Mouse (Mus musculus) intestine, embryonic 14.5 days (tissue): ENCODE data around the gene Sertad1. TPM values are rescaled to one million over a fixed set of nuclear protein-coding genes. Genes with fewer than 3 reads are reported as not detected.

Experiments used
- ATAC-seq: fragments of 200-750 bp; cut with Nextera tagmentation; replicated peaks from 2 replicates; pipeline ENCODE4 v1.8.0; 2017; ENCODE audit warnings: low read depth, moderate number of reproducible peaks, moderate TSS enrichment, moderate library complexity; ENCODE audit not compliant: low FRiP score, low TSS enrichment
- DNase-seq: peaks from one replicate; pipeline ENCODE4 v3.0.0-alpha.2; 2018; ENCODE audit warnings: low spot score
- H3K27ac ChIP-seq: fragments of 300-500 bp; sonication (generic); 2 replicates; pipeline ENCODE4 v1.5.1; 2014; ENCODE audit warnings: low read depth, mild to moderate bottlenecking, control low read depth
- H3K27me3 ChIP-seq: fragments of 300-500 bp; sonication (generic); replicated peaks from 2 replicates; pipeline ENCODE4 v1.6.1; 2014; ENCODE audit warnings: low read length, control low read depth; ENCODE audit not compliant: control insufficient read depth, insufficient read depth
- H3K36me3 ChIP-seq: fragments of 300-500 bp; sonication (generic); 2 replicates; pipeline ENCODE4 v1.6.1; 2014; ENCODE audit warnings: low read length, control low read depth; ENCODE audit not compliant: control insufficient read depth, insufficient read depth
- H3K4me1 ChIP-seq: fragments of 300-500 bp; sonication (generic); replicated peaks from 2 replicates; pipeline ENCODE4 v1.6.1; 2014; ENCODE audit warnings: low read length, control low read depth, mixed read lengths; ENCODE audit not compliant: control insufficient read depth, insufficient read depth
- H3K4me2 ChIP-seq: fragments of 300-500 bp; sonication (generic); 2 replicates; pipeline ENCODE4 v1.6.1; 2014; ENCODE audit warnings: low read length
- H3K4me3 ChIP-seq: fragments of 300-500 bp; sonication (generic); 2 replicates; pipeline ENCODE4 v1.5.1; 2014; ENCODE audit warnings: low read depth, low read length, control low read depth, mixed read lengths
- H3K9ac ChIP-seq: fragments of 300-500 bp; sonication (generic); 2 replicates; pipeline ENCODE4 v1.6.1; 2014; ENCODE audit warnings: mild to moderate bottlenecking, low read length
- H3K9me3 ChIP-seq: fragments of 300-500 bp; sonication (generic); 2 replicates; pipeline ENCODE4 v1.6.1; 2016; ENCODE audit warnings: low read length, control low read depth; ENCODE audit not compliant: control insufficient read depth
- WGBS: fragments of 180-500 bp; shearing (Covaris S2); extraction: QIAGEN DNeasy Blood & Tissue Kit; methylation state at CpG from one replicate; pipeline ENCODE4 v1.1.7; 2014; 5-methylcytosine and 5-hydroxymethylcytosine counted together
- polyA plus RNA-seq: library from polyadenylated mRNA; unstranded; fragments of >200 nt; fragmentation: Nextera tagmentation; extraction: Ambion mirVana; gene quantifications from 2 replicates; pipeline ENCODE4 v1.2.1, GENCODE M21; 2014

The Sertad1 gene
- polyA plus RNA-seq, 1 experiment from 2014 or later: 33.9 TPM

- Histone ChIP-seq H3K9ac (no peak overlapping the region), H3K27me3 (peaks cover 28% of the 10 kb centered on the region), H3K4me3 (no peak overlapping the region), H3K36me3 (no peaks in the 10 kb centered on the region), H3K27ac (no peak overlapping the region), H3K9me3 (no peaks in the 10 kb centered on the region), H3K4me1 (peaks cover 14% of the 10 kb centered on the region), H3K4me2 (no peak overlapping the region)
- WGBS: 58% methylated on average over 10 of the region's 10 CpGs
- no peak for ATAC-seq
- peak; percentile 88 for DNase-seq
Observed at GRCm38 (mm10) chr7:27449256-27449862, 37.4 kb upstream of the Sertad1 start.

- peaks cover 11% of the 10 kb centered on the region for H3K4me1 ChIP-seq
- no peaks in the 10 kb centered on the region for H3K36me3 ChIP-seq
- no peak overlapping the region for H3K4me2 ChIP-seq
- peaks cover 8% of the 10 kb centered on the region for H3K27me3 ChIP-seq
- H3K9me3 ChIP-seq: no peaks in the 10 kb centered on the region
- no peak overlapping the region for H3K9ac ChIP-seq
- H3K4me3 ChIP-seq: no peak overlapping the region
- 92% methylated on average over 2 of the region's 2 CpGs for WGBS
- H3K27ac ChIP-seq: no peak overlapping the region
- ATAC-seq (no peak), DNase-seq (no peak)
Observed at GRCm38 (mm10) chr7:27451359-27451758, 35.4 kb upstream of the Sertad1 start.

GRCm38 (mm10) chr7:27452206-27452770, 34.4 kb upstream of the Sertad1 start:
- WGBS: 57% methylated on average over 13 of the region's 13 CpGs

GRCm38 (mm10) chr7:27454461-27455121, 32.1 kb upstream of the Sertad1 start:
- H3K9ac ChIP-seq: no peak overlapping the region
- H3K27me3 ChIP-seq: no peaks in the 10 kb centered on the region
- no peaks in the 10 kb centered on the region for H3K9me3 ChIP-seq
- H3K4me1 ChIP-seq: no peaks in the 10 kb centered on the region
- no peak overlapping the region for H3K27ac ChIP-seq
- H3K4me2 ChIP-seq: no peak overlapping the region
- ATAC-seq (no peak), DNase-seq (no peak)
- WGBS: 73% methylated on average over 10 of the region's 10 CpGs
- no peaks in the 10 kb centered on the region for H3K36me3 ChIP-seq
- H3K4me3 ChIP-seq: no peak overlapping the region

More at GRCm38 (mm10) chr7:27452206-27452770, 34.4 kb upstream of the Sertad1 start:
- H3K9me3 ChIP-seq: no peaks in the 10 kb centered on the region
- DNase-seq: no peak
- H3K4me2 ChIP-seq: no peak overlapping the region
- H3K27ac ChIP-seq: no peak overlapping the region
- H3K9ac ChIP-seq: no peak overlapping the region
- ATAC-seq: no peak
- no peak overlapping the region for H3K4me3 ChIP-seq
- H3K27me3 ChIP-seq: no peaks in the 10 kb centered on the region
- peaks cover 6% of the 10 kb centered on the region for H3K4me1 ChIP-seq
- no peaks in the 10 kb centered on the region for H3K36me3 ChIP-seq

- 95% methylated on average over 3 of the region's 3 CpGs for WGBS
- Histone ChIP-seq H3K9ac (no peak overlapping the region), H3K4me2 (no peak overlapping the region), H3K4me3 (no peak overlapping the region), H3K4me1 (no peaks in the 10 kb centered on the region), H3K36me3 (no peaks in the 10 kb centered on the region), H3K27ac (no peak overlapping the region), H3K9me3 (no peaks in the 10 kb centered on the region), H3K27me3 (no peaks in the 10 kb centered on the region)
- DNase-seq: no peak
- no peak for ATAC-seq
Observed at GRCm38 (mm10) chr7:27455273-27455672, 31.4 kb upstream of the Sertad1 start.

GRCm38 (mm10) chr7:27458614-27459013, 28.1 kb upstream of the Sertad1 start:
- Histone ChIP-seq H3K36me3 (no peaks in the 10 kb centered on the region), H3K4me2 (no peak overlapping the region), H3K4me1 (no peaks in the 10 kb centered on the region), H3K9ac (no peak overlapping the region), H3K9me3 (no peaks in the 10 kb centered on the region), H3K4me3 (no peak overlapping the region), H3K27me3 (no peaks in the 10 kb centered on the region), H3K27ac (no peak overlapping the region)
- no peak for ATAC-seq
- 89% methylated on average over 4 of the region's 4 CpGs for WGBS
- no peak for DNase-seq

- Histone ChIP-seq H3K27me3 (no peaks in the 10 kb centered on the region), H3K36me3 (no peaks in the 10 kb centered on the region), H3K9ac (no peak overlapping the region), H3K4me2 (no peak overlapping the region), H3K4me1 (no peaks in the 10 kb centered on the region), H3K4me3 (no peak overlapping the region), H3K9me3 (no peaks in the 10 kb centered on the region), H3K27ac (no peak overlapping the region)
- no peak for ATAC-seq
- no peak for DNase-seq
- WGBS: 94% methylated on average over 5 of the region's 5 CpGs
Observed at GRCm38 (mm10) chr7:27459640-27460039, 27.1 kb upstream of the Sertad1 start.

- Histone ChIP-seq H3K9me3 (no peaks in the 10 kb centered on the region), H3K4me1 (no peaks in the 10 kb centered on the region), H3K4me2 (no peak overlapping the region), H3K4me3 (no peak overlapping the region), H3K9ac (no peak overlapping the region), H3K36me3 (no peaks in the 10 kb centered on the region), H3K27me3 (no peaks in the 10 kb centered on the region), H3K27ac (no peak overlapping the region)
- WGBS: 84% methylated on average over 6 of the region's 6 CpGs
- ATAC-seq (no peak), DNase-seq (no peak)
Observed at GRCm38 (mm10) chr7:27460477-27460876, 26.2 kb upstream of the Sertad1 start.

- Histone ChIP-seq H3K4me2 (no peak overlapping the region), H3K36me3 (no peaks in the 10 kb centered on the region), H3K4me1 (no peaks in the 10 kb centered on the region), H3K4me3 (no peak overlapping the region), H3K27ac (no peak overlapping the region), H3K9ac (no peak overlapping the region), H3K27me3 (no peaks in the 10 kb centered on the region), H3K9me3 (no peaks in the 10 kb centered on the region)
- WGBS: 23% methylated on average over 4 of the region's 4 CpGs
- DNase-seq: no peak
- no peak for ATAC-seq
Observed at GRCm38 (mm10) chr7:27467648-27468047, 19.1 kb upstream of the Sertad1 start.
